Mouse (Mus musculus) E14TG2a.4 (cell line): ENCODE results near the gene Arl6ip1.
A peak's percentile ranks its signal among the peaks of the same experiment; 100 is the strongest.
"Not testable (repeated sequence)": the region's sequence is repeated elsewhere in the genome, so short reads cannot be mapped to it uniquely, and the experiment has no call there.

Experiments used
- H3K27me3 ChIP-seq: 2 replicates; pipeline ENCODE4 v1.6.1; 2014; ENCODE audit warnings: low read length, control low read depth; ENCODE audit not compliant: insufficient read depth
- H3K36me3 ChIP-seq: 2 replicates; pipeline ENCODE4 v1.6.1; 2014; ENCODE audit warnings: low read length, control low read depth; ENCODE audit not compliant: insufficient read depth
- H3K4me1 ChIP-seq: replicated peaks from 2 replicates; pipeline ENCODE4 v1.6.1; 2014; ENCODE audit warnings: low read depth, low read length, control low read depth
- H3K4me3 ChIP-seq: replicated peaks from 2 replicates; pipeline ENCODE4 v1.5.1; 2014; ENCODE audit warnings: mild to moderate bottlenecking, low read length
- H3K9me3 ChIP-seq: 2 replicates; pipeline ENCODE4 v1.6.1; 2014; ENCODE audit warnings: low read length, control low read depth
- CTCF ChIP-seq: conservative IDR thresholded peaks from 2 replicates; pipeline ENCODE4 v1.5.1; 2014; ENCODE audit warnings: low read length
- NANOG ChIP-seq: IDR thresholded peaks from 2 replicates; pipeline ENCODE4 v1.6.1; 2014; ENCODE audit warnings: borderline replicate concordance, low read length, mixed read lengths
- POU5F1 ChIP-seq: IDR thresholded peaks from 2 replicates; pipeline ENCODE4 v1.6.1; 2014; ENCODE audit warnings: low read length, borderline replicate concordance

The Arl6ip1 gene

DNA sequence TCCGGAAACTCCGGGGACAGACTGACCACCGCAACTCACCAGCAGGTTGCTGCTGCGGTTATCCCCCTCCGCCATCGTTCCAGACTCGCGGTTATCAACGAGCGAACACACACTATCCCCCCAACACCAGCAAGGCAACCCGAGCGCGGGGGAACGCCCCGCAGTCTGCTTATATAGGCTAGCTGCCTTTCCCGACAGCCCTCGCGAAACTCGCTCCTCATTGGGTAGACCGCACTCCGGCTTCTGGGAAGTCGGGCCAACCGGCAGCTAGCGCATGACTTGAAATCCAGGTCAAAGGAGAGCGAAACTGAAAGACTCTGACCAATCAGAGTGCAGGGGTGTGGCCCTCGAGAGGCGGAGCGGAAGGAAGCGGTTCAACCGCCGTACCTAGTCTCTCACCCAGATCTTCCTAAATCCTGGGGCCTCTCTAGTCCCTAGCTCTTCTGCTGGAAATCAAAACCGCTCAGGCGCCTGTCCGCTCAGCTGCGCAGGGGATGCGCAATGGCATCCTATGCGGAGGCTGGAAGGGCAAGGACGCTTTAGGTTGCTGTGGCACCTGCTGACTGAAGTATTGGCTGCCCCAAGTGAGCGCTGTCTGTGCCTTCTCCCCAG, at the start of gene Arl6ip1:
Arl6ip1 (minus strand) TSS at position 233 of the 612 bp plus-strand sequence.
- TF ChIP-seq CTCF (no peak), NANOG (no peak), POU5F1 (no peak)
- H3K36me3 ChIP-seq, result peaks cover 43% of the 10 kb centered on the region
- H3K4me3 ChIP-seq, result peak within 1 kb of the TSS; percentile 95
- peaks cover 44% of the 10 kb centered on the region for H3K4me1 ChIP-seq
- H3K9me3 ChIP-seq, result no peaks in the 10 kb centered on the region
- H3K27me3 ChIP-seq, result no peaks in the 10 kb centered on the region

DNA sequence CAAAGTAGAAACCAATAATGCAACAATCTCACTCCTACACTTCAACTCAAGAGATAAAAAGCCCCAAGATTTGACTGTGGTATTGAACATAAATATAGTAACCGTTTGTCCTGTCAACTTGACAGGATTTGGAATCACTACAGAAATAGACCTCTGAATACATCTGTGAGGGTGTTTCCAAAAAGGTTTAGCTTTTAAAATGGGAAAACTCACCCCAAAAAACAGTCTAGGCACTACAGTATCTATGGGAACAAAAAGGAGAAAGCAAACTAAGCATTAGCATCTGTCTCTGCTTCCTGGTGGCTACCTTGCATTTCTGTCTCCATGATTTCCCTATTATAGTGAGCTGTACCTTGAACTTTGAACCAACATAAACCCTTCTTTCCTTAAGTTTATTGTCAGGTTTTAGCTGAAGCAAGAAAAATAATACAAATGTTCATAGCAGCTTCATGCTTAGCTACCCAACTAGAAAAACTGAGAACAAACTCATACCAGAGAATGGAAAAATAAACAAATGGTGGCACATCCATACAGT, 46.4 kb upstream of the Arl6ip1 start:
- no peak overlapping the region for H3K4me3 ChIP-seq
- H3K27me3 ChIP-seq, result no peaks in the 10 kb centered on the region
- TF ChIP-seq POU5F1 (no peak), CTCF (no peak), NANOG (no peak)
- H3K4me1 ChIP-seq, result peaks cover 36% of the 10 kb centered on the region
- peaks cover 85% of the 10 kb centered on the region for H3K36me3 ChIP-seq
- no peaks in the 10 kb centered on the region for H3K9me3 ChIP-seq

DNA sequence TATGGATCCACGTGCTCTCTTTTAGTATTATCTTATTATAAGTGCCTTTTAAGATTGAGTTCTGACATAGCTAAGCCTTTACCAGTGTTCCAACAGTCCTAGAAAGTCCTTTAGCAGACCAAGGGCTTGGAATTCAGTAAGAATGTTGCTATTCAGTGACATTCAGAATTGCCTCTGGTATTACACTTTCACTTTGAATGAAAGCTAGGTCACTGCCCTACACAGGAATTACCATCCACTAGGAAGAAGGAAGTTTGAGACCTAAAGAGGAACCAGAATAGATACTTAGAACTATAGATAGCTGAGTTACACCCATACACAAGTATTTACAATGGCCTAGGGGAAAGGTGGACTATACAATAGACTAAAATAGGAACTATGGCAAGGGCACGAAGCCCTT, 40.7 kb upstream of the Arl6ip1 start:
- Histone ChIP-seq H3K4me1 (peaks cover 56% of the 10 kb centered on the region), H3K36me3 (peaks cover 83% of the 10 kb centered on the region)
- not testable (repeated sequence) for H3K27me3 ChIP-seq, H3K4me3 ChIP-seq, H3K9me3 ChIP-seq

DNA sequence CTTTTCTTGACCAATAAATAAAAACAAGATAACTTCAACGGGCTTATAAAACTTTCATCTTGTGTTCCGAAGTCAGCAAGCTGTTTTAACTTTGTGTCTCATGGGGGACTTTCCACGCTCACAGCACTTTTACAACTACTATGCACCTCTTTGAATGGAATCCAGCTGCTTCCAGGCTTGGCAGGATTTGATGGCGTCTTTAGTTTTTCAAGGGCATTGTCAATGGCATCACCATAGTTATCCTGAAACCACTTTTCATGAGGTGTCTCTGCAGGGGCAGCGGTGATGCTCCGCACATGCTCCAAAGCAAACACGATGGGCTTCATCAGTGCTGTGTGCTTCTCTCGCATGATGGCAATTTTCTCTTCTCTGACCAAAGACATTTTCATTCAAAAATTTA, 33.5 kb upstream of the Arl6ip1 start:
- peaks cover 10% of the 10 kb centered on the region for H3K4me1 ChIP-seq
- H3K9me3 ChIP-seq, result no peaks in the 10 kb centered on the region
- H3K36me3 ChIP-seq, result peaks cover 77% of the 10 kb centered on the region
- no peak for TF ChIP-seq NANOG
- no peak for TF ChIP-seq POU5F1
- TF ChIP-seq CTCF, result no peak
- H3K27me3 ChIP-seq, result no peaks in the 10 kb centered on the region
- H3K4me3 ChIP-seq, result no peak overlapping the region

DNA sequence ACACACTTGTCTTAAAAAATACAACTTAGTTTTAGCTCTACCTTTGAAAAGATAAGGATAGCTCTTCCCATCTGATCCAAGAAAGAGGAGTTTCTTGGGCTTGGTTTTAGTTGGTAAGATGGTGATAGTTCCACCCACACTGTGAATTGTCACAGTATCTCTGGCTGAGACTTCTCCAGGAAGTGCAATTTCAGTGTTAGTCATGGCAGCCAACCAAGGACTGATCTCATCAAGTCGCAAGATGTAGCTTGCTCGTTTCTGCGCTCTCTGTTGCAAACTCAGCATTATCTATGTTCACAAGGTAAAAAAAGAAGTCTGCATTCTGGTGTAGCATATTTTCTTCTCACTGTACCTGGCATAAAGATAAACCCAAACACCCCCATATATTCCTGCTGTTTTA, 30.7 kb upstream of the Arl6ip1 start:
- H3K27me3 ChIP-seq, result no peaks in the 10 kb centered on the region
- peaks cover 10% of the 10 kb centered on the region for H3K4me1 ChIP-seq
- no peaks in the 10 kb centered on the region for H3K9me3 ChIP-seq
- TF ChIP-seq CTCF (no peak), POU5F1 (no peak), NANOG (no peak)
- peaks cover 77% of the 10 kb centered on the region for H3K36me3 ChIP-seq
- H3K4me3 ChIP-seq, result no peak overlapping the region

DNA sequence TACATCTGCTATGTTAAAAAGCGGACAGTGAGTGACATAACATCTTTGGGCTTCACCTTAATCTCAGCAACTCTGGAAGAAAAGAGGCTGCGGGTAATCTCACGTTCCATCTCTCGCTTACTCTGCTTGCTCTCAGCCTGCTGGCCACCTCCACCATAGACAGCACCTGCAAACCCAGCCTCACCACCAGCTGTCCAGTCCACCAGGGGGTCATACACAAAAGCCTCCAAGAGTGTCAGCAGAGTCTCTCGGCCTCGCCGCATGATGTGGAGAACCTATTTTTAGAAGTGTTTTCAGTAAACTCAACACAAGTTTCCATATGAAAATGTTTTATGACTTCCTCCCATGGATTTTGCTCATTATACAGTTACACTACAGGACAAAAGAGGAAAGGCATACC, 27.0 kb upstream of the Arl6ip1 start:
- Histone ChIP-seq H3K4me1 (no peaks in the 10 kb centered on the region), H3K9me3 (no peaks in the 10 kb centered on the region), H3K36me3 (peaks cover 90% of the 10 kb centered on the region), H3K27me3 (no peaks in the 10 kb centered on the region), H3K4me3 (no peak overlapping the region)
- TF ChIP-seq NANOG (no peak), CTCF (no peak), POU5F1 (no peak)

DNA sequence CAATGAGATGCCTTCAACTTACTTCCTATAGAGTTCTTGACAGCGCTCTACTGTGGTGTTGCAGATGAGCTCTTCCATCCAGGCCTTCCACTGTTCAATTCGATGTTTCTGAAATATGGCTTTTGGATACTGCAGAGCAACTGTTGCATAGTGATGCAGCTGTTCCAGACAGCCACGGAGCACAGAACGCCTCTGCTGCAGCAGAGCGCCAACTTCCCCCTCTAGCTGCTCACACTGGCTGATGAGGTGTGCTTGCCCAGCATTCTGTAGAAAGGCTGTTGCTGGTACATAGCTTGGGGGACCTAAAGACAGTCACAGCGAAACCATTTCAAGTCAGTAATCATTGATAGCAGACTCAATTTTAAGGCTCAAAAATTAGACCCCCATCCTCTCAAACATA, 24.7 kb upstream of the Arl6ip1 start:
- Histone ChIP-seq H3K4me3 (no peak overlapping the region), H3K4me1 (no peaks in the 10 kb centered on the region), H3K9me3 (no peaks in the 10 kb centered on the region), H3K36me3 (peaks cover 88% of the 10 kb centered on the region), H3K27me3 (no peaks in the 10 kb centered on the region)
- no peak for TF ChIP-seq NANOG
- TF ChIP-seq CTCF, result no peak
- no peak for TF ChIP-seq POU5F1

DNA sequence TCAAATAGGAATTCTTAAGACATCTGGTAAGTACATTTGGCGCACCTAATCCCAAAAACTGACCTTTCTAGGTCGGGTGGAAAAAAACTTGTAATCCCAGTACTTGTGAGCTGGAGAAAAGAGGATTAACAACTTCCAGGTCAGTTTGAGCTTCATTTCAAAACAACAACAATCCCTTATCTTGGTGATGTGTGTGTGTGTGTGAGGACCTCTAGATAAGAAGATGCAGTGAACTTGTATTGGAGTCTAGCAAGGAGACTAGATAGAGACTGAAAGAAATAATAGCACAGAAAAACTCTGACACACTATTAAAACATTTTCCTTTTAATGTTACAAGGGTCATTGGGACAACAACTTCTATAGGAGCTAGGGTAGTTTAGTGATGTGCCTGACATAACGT, 14.1 kb upstream of the Arl6ip1 start:
- no peaks in the 10 kb centered on the region for H3K27me3 ChIP-seq
- H3K4me1 ChIP-seq, result no peaks in the 10 kb centered on the region
- TF ChIP-seq CTCF (no peak), NANOG (no peak), POU5F1 (no peak)
- H3K36me3 ChIP-seq, result peaks cover 97% of the 10 kb centered on the region
- no peak overlapping the region for H3K4me3 ChIP-seq
- peaks cover 35% of the 10 kb centered on the region for H3K9me3 ChIP-seq

DNA sequence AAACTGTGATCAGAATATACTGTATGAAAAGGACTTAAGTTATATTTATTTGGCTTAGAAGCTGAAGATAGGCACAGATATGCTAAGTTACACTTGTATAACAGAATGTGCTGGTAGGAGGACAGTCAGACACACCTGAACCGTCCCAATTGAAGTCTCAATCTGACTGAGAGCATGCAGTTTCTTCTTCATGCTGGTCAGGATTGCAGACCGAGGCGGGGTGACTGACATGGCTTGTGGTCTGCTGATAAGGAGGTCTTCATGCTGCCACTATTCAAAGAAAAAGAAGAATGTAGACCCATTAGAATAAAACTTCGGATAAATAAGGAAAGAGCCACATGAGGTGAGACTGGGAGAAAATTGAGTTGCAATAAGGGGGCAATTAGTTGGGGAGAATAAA, 13.7 kb upstream of the Arl6ip1 start:
- no peak for TF ChIP-seq CTCF
- no peak for TF ChIP-seq POU5F1
- TF ChIP-seq NANOG, result no peak
- peaks cover 35% of the 10 kb centered on the region for H3K9me3 ChIP-seq
- H3K36me3 ChIP-seq, result peaks cover 95% of the 10 kb centered on the region
- no peak overlapping the region for H3K4me3 ChIP-seq
- H3K4me1 ChIP-seq, result no peaks in the 10 kb centered on the region
- no peaks in the 10 kb centered on the region for H3K27me3 ChIP-seq

DNA sequence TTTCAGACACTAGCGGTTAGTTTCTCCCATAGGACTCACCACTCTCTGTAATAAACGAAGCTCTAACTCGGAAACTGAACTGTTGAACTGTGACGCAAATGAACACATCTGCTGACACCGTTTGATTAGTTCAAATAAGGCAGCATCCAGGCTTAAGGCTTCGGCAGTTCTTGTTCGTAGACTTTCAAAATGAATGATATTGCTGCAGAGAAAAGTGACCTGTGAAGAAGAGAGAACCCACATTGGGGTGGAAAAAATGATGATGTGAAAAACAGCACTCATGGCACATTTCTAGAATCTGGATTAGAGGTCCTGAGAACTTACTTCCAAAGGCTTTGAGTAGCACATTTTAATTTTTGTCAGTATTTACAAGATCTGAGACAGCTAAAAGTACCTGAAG, 11.8 kb upstream of the Arl6ip1 start:
- Histone ChIP-seq H3K4me1 (peaks cover 6% of the 10 kb centered on the region), H3K9me3 (peaks cover 21% of the 10 kb centered on the region), H3K36me3 (peaks cover 95% of the 10 kb centered on the region), H3K4me3 (no peak overlapping the region), H3K27me3 (no peaks in the 10 kb centered on the region)
- TF ChIP-seq POU5F1, result no peak
- TF ChIP-seq CTCF, result no peak
- no peak for TF ChIP-seq NANOG
